Mouse (Mus musculus) Patski (cell line): Measurements from ENCODE around the gene Tbc1d14. TPM values are rescaled to one million over a fixed set of nuclear protein-coding genes. Genes with fewer than 3 reads are reported as not detected.
A peak's percentile ranks its signal among the peaks of the same experiment; 100 is the strongest.

Experiments
- ATAC-seq: fragments of 100-300 bp; one replicate; pipeline ENCODE4 v1.8.0; 2021
- CTCF ChIA-PET: fragments of 350-600 bp; sonication (Branson Sonifier 250); formaldehyde crosslinking; loops from one replicate; lab custom pipeline; 2022; ENCODE audit warnings: inconsistent platforms; lab: Charles Lee
- POLR2A ChIA-PET: fragments of 350-600 bp; sonication (Branson Sonifier 250); formaldehyde crosslinking; loops from one replicate; lab custom pipeline; 2022; ENCODE audit warnings: antibody characterized with exemption, inconsistent platforms; lab: Charles Lee
- DNase-seq: peaks from one replicate; pipeline ENCODE4 v3.0.0-alpha.2; 2011; ENCODE audit warnings: low read depth, low spot score
- H3K27me3 ChIP-seq: fragments of 371-371 bp; one replicate; pipeline ENCODE4 v1.5.1; 2021
- CTCF ChIP-seq: fragments of 100-300 bp; IDR thresholded peaks from one replicate; pipeline ENCODE4 v1.5.1; 2021
- in situ Hi-C: fragments of 300-500 bp; cut with MboI; formaldehyde crosslinking; loops from 3 replicates; pipeline ENCODE4 v1.11.1; 2018; ENCODE audit warnings: low pct_unique_long_range_greater_than_20kb, mixed read lengths
- polyA plus RNA-seq: library from polyadenylated mRNA; unstranded; gene quantifications from one replicate; pipeline ENCODE4 v1.2.3, GENCODE M21; 2021

Gene Tbc1d14
- polyA plus RNA-seq, 1 experiment from 2014 or later = 49.8 TPM

- no peak for TF ChIP-seq CTCF
- POLR2A ChIA-PET = no interaction called here
- CTCF ChIA-PET = interaction anchor here (1.2 to 1.9 kb wide), 2 partner anchors 18 to 20 kb away, joined by 4 to 5 read pairs; no protein-coding TSS in a partner anchor
These were observed 34.5 kb downstream of the Tbc1d14 start for GRCm38 (mm10) chr5:36558526-36558925.

GRCm38 (mm10) chr5:36557584-36558308 lies 35.3 kb downstream of the Tbc1d14 start:
- in situ Hi-C loops = no loop called here
- CTCF ChIA-PET = no interaction called here
- DNase-seq (no peak), ATAC-seq (peak; percentile 42)
- H3K27me3 ChIP-seq = no peaks in the 10 kb centered on the region
- POLR2A ChIA-PET = interaction anchor here (1.0 kb wide), 1 partner anchor 16 kb away, joined by 3 read pairs; no protein-coding TSS in a partner anchor
- TF ChIP-seq CTCF = no peak

More at GRCm38 (mm10) chr5:36558526-36558925, 34.5 kb downstream of the Tbc1d14 start:
- in situ Hi-C loops = no loop called here
- ATAC-seq (no peak), DNase-seq (no peak)
- no peaks in the 10 kb centered on the region for H3K27me3 ChIP-seq

DNA sequence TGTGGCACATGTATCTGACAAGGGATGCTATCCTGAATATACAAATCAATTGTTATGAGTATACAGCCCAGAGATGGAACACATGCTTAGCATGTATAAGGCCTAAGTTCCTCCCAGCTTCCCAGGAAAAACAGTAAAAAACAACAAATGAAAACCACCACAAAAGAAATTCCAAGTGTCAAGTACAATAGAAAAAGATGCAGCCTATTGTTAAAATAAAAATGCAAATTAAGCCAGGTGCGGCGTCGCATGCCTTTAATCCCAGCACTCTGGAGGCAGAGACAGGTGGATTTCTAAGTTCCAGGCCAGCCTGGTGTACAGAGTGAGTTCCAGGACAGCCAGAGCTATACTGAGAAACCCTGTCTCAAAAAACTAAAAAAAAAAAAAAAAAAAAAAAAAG lies 36.2 kb downstream of the Tbc1d14 start:
- no peaks in the 10 kb centered on the region for H3K27me3 ChIP-seq
- DNase-seq = no peak
- in situ Hi-C loops = no loop called here
- ATAC-seq = no peak
- ChIA-PET POLR2A (interaction anchor here (0.6 to 0.7 kb wide), 3 partner anchors 9 to 64 kb away, joined by 4 to 13 read pairs (median 5); no protein-coding TSS in a partner anchor), CTCF (interaction anchor here (1.1 kb wide), 2 partner anchors 11 to 13 kb away, joined by 3 read pairs; no protein-coding TSS in a partner anchor)
- TF ChIP-seq CTCF = no peak

DNA sequence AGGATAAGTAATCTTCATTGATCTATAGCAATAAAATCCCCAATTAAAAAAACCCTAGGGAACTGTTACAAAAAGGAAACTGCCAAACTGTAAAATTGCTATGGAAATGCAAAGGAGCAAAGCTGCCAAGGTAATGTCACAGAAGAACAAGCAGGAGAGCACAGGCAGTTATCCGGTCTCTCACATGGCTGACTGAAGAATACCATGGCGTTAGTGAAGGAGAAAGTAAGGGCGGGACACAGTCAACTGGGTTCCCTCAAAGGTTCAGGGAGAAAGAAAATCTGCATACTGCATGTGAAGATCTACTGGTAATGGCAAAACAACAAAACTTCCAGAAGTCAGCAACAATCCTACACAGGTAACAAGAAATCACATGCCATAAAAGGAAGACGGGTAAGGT lies 36.8 kb downstream of the Tbc1d14 start:
- no peaks in the 10 kb centered on the region for H3K27me3 ChIP-seq
- in situ Hi-C loops = no loop called here
- ChIA-PET POLR2A (interaction anchor here (0.6 to 0.7 kb wide), 3 partner anchors 12 to 736 kb away, joined by 3 to 13 read pairs (median 4); no protein-coding TSS in a partner anchor), CTCF (interaction anchor here (1.1 kb wide), 2 partner anchors 12 kb away, joined by 3 read pairs; no protein-coding TSS in a partner anchor)
- DNase-seq (no peak), ATAC-seq (no peak)
- no peak for TF ChIP-seq CTCF

DNA sequence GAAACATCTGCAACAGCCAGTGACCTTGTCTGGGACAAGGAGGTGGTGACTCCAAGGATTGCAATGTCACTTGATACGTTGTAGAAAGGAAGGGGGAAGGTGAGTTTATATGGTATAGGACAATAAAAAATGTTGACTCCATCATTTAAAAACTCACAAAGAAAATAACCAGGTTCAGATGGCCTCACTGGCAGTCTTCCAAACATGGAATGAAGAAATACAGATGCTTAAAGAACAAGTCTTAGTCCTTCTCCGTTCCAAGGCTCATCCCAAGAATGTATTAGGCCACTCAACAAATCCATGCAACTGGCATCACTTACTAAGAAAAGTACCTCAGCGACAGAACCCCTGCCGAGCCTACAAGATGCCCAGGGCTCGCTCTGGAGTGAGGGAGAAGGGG lies 38.6 kb downstream of the Tbc1d14 start:
- ChIA-PET CTCF (interaction anchor here (1.4 to 1.5 kb wide), 2 partner anchors 10 to 19 kb away, joined by 3 to 5 read pairs; no protein-coding TSS in a partner anchor), POLR2A (no interaction called here)
- ATAC-seq = no peak
- H3K27me3 ChIP-seq = no peaks in the 10 kb centered on the region
- in situ Hi-C loops = no loop called here
- DNase-seq = no peak
- no peak for TF ChIP-seq CTCF

GRCm38 (mm10) chr5:36553886-36554285 lies 39.2 kb downstream of the Tbc1d14 start:
- POLR2A ChIA-PET = no interaction called here
- CTCF ChIA-PET = interaction anchor here (1.5 kb wide), 1 partner anchor 20 kb away, joined by 3 read pairs; no protein-coding TSS in a partner anchor
- TF ChIP-seq CTCF = no peak
- no peaks in the 10 kb centered on the region for H3K27me3 ChIP-seq
- no peak for DNase-seq
- no peak for ATAC-seq
- in situ Hi-C loops = no loop called here

GRCm38 (mm10) chr5:36553056-36553606 lies 39.9 kb downstream of the Tbc1d14 start:
- in situ Hi-C loops = no loop called here
- no peak for ATAC-seq
- TF ChIP-seq CTCF = no peak
- DNase-seq = no peak
- no peaks in the 10 kb centered on the region for H3K27me3 ChIP-seq
- ChIA-PET POLR2A (no interaction called here), CTCF (interaction anchor here (0.7 to 1.7 kb wide), 2 partner anchors 15 to 23 kb away, joined by 4 read pairs; no protein-coding TSS in a partner anchor)

DNA sequence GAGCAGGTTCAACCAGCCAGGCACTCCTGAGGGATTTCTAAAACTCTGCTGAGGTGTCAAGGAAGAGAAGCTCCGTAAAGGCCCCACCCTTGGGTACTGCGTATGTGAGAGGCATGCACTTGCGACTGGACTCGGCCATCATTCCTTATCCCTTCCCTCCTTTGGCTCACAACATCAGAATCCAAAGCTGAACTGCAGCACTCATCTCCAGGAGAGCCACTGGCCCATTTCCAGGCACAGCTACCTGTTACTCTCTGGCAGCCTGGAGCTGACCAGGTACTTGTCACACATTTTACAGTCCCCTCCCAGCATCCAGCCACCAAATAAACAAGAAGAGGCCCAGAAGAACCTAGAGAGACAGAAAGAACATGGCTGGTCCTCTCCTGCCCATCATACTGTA lies 40.7 kb downstream of the Tbc1d14 start:
- no peaks in the 10 kb centered on the region for H3K27me3 ChIP-seq
- in situ Hi-C loops = no loop called here
- no peak for ATAC-seq

DNA sequence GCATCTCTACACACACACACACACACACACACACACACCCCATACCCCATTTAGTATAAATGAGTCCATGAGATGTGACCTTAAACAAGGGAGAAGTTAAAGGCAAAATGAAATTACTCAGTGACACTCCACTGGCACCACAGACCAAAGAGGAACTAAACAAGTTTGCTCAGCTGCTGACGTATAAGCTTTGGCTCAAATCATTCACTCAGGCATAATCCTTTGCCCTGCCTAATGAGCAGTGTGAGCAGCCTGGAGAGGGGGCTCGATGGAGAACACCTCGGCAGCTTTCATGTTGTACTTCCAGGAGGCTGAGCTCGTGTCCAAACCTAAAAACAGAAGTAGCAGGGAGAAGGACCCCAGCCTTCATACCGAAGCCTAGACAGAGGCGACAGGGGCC lies 43.8 kb downstream of the Tbc1d14 start:
- DNase-seq (no peak), ATAC-seq (no peak)
- ChIA-PET POLR2A (interaction anchor here (0.8 kb wide), 1 partner anchor 19 kb away, joined by 3 read pairs; no protein-coding TSS in a partner anchor), CTCF (interaction anchor here (0.8 to 2.9 kb wide), 4 partner anchors 10 to 25 kb away, joined by 3 to 9 read pairs (median 4); no protein-coding TSS in a partner anchor)
- no peaks in the 10 kb centered on the region for H3K27me3 ChIP-seq
- in situ Hi-C loops = no loop called here
- no peak for TF ChIP-seq CTCF

More for the DNA sequence above, 40.7 kb downstream of the Tbc1d14 start:
- CTCF ChIA-PET = interaction anchor here (0.7 to 1.7 kb wide), 4 partner anchors 10 to 63 kb away, joined by 3 to 4 read pairs (median 4); no protein-coding TSS in a partner anchor
- POLR2A ChIA-PET = no interaction called here
- no peak for DNase-seq
- no peak for TF ChIP-seq CTCF

DNA sequence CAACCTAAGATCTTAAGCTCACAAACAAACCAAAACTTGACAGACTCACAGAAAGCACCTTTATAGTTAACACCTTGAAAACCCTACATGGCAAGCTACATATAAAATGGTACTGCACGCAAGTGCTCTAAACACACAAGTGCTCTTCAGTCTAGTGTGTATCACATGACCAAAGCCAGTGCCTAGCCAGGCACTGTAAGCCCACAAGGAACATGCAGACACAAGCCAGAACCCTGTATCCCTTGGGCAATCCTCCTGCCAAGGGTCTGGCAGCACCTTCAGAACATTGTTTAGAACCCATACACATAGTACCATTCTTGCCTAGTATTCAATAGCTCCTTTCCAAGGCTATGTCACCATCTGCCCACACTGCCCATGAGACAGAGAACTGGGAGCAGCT lies 48.3 kb downstream of the Tbc1d14 start:
- ATAC-seq (no peak), DNase-seq (no peak)
- in situ Hi-C loops = no loop called here
- no peak for TF ChIP-seq CTCF
- no peaks in the 10 kb centered on the region for H3K27me3 ChIP-seq
- ChIA-PET CTCF (interaction anchor here (0.8 to 1.3 kb wide), 3 partner anchors 10 to 64 kb away, joined by 3 to 5 read pairs (median 3); no protein-coding TSS in a partner anchor), POLR2A (no interaction called here)
